Mouse (Mus musculus) liver, adult 2 months (tissue): Measurements from ENCODE around the gene Hsd17b7.

Source experiments
- CTCF ChIP-seq: fragments of 200-500 bp; IDR thresholded peaks from 2 replicates; pipeline ENCODE4 v1.5.1; 2011; ENCODE audit warnings: low read depth, low read length, control low read depth
- POLR2A ChIP-seq: fragments of 200-500 bp; IDR thresholded peaks from 2 replicates; pipeline ENCODE4 v1.6.1; 2011; ENCODE audit warnings: low read length, control low read depth; ENCODE audit not compliant: insufficient read depth; ENCODE audit errors: extremely low read depth

DNA sequence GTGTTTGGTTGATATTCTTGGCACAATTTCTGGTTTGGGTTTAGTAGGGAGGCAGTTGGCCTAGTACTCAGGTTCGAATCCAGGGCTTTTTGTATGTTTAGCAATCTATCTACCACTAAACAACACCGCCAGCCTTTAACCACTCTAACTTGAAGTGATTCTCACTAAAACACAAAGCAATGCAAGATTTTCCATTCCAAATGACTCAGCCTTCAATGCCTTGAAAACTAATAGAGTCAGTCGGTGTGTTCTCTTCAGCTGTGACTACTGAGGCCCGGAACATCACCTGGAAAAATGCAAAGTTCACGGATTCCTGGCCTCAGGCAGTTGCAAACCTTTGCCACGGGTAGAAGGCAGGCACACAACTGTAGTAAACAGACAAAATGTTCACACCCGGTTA is 37.3 kb downstream of the Hsd17b7 start:
- no peak for TF ChIP-seq CTCF
- no peak for TF ChIP-seq POLR2A
